Mouse (Mus musculus) neural tube, embryonic 12.5 days (tissue): ENCODE data around the gene Rab8b. TPM values are rescaled to one million over a fixed set of nuclear protein-coding genes. Genes with fewer than 3 reads are reported as not detected.
"Not testable (repeated sequence)": the region's sequence is repeated elsewhere in the genome, so short reads cannot be mapped to it uniquely, and the experiment has no call there.

Experiments used
- ATAC-seq: fragments of 200-750 bp; cut with Nextera tagmentation; 2 replicates; pipeline ENCODE4 v1.8.0; 2017; ENCODE audit warnings: low read depth, mild to moderate bottlenecking, moderate TSS enrichment, moderate library complexity; ENCODE audit not compliant: low FRiP score
- H3K27ac ChIP-seq: fragments of 300-500 bp; sonication (generic); 2 replicates; pipeline ENCODE4 v1.5.1; 2016
- H3K27me3 ChIP-seq: fragments of 300-500 bp; sonication (generic); replicated peaks from 2 replicates; pipeline ENCODE4 v1.6.1; 2016; ENCODE audit warnings: mild to moderate bottlenecking
- H3K36me3 ChIP-seq: fragments of 300-500 bp; sonication (generic); 2 replicates; pipeline ENCODE4 v1.6.1; 2016; ENCODE audit warnings: mild to moderate bottlenecking
- H3K4me1 ChIP-seq: fragments of 300-500 bp; sonication (generic); 2 replicates; pipeline ENCODE4 v1.6.1; 2016
- H3K4me2 ChIP-seq: fragments of 300-500 bp; sonication (generic); replicated peaks from 2 replicates; pipeline ENCODE4 v1.6.1; 2016; ENCODE audit warnings: mild to moderate bottlenecking
- H3K4me3 ChIP-seq: fragments of 300-500 bp; sonication (generic); 2 replicates; pipeline ENCODE4 v1.5.1; 2016
- H3K9ac ChIP-seq: fragments of 300-500 bp; sonication (generic); 2 replicates; pipeline ENCODE4 v1.6.1; 2016; ENCODE audit warnings: mild to moderate bottlenecking
- H3K9me3 ChIP-seq: fragments of 300-500 bp; sonication (generic); 2 replicates; pipeline ENCODE4 v1.6.1; 2016; ENCODE audit warnings: mild to moderate bottlenecking
- WGBS: fragments of 180-500 bp; shearing (Covaris S2); methylation state at CpG from one replicate; pipeline ENCODE4 v1.1.7; 2016; 5-methylcytosine and 5-hydroxymethylcytosine counted together
- polyA plus RNA-seq: library from polyadenylated mRNA; unstranded; fragments of >200 nt; fragmentation: Nextera tagmentation; extraction: Ambion mirVana; gene quantifications from 2 replicates; pipeline ENCODE4 v1.2.1, GENCODE M21; 2016

The Rab8b gene
- polyA plus RNA-seq, 1 experiment from 2014 or later, result 32.0 TPM

GRCm38 (mm10) chr9:66915869-66916785 lies 3.4 kb downstream of the Rab8b start:
- Histone ChIP-seq H3K4me3 (no peak overlapping the region), H3K4me2 (no peak overlapping the region), H3K9ac (no peak overlapping the region), H3K4me1 (peaks cover 5% of the 10 kb centered on the region; the same call in 1 of the 2 replicates), H3K36me3 (no peaks in the 10 kb centered on the region), H3K27ac (no peak overlapping the region), H3K27me3 (no peaks in the 10 kb centered on the region), H3K9me3 (no peaks in the 10 kb centered on the region)
- no peak for ATAC-seq
- WGBS, result 89% methylated on average over 9 of the region's 9 CpGs

- no peak overlapping the region for H3K4me2 ChIP-seq
- no peak overlapping the region for H3K27ac ChIP-seq
- H3K4me1 ChIP-seq, result peaks cover 5% of the 10 kb centered on the region; the same call in 1 of the 2 replicates
- H3K9ac ChIP-seq, result no peak overlapping the region
- no peak for ATAC-seq
- no peaks in the 10 kb centered on the region for H3K9me3 ChIP-seq
- no peak overlapping the region for H3K4me3 ChIP-seq
- no peaks in the 10 kb centered on the region for H3K36me3 ChIP-seq
- no peaks in the 10 kb centered on the region for H3K27me3 ChIP-seq
- WGBS, result 88% methylated on average over 5 of the region's 5 CpGs
Observed at GRCm38 (mm10) chr9:66915401-66915800, 4.1 kb downstream of the Rab8b start.

GRCm38 (mm10) chr9:66914540-66914939 lies 4.9 kb downstream of the Rab8b start:
- no peak for ATAC-seq
- Histone ChIP-seq H3K9me3 (no peaks in the 10 kb centered on the region), H3K27me3 (no peaks in the 10 kb centered on the region), H3K27ac (no peak overlapping the region), H3K4me2 (no peak overlapping the region), H3K4me1 (peaks cover 5% of the 10 kb centered on the region; the same call in 1 of the 2 replicates), H3K36me3 (no peaks in the 10 kb centered on the region), H3K9ac (no peak overlapping the region), H3K4me3 (no peak overlapping the region)
- WGBS, result 94% methylated on average over 3 of the region's 3 CpGs

- H3K27ac ChIP-seq, H3K9ac ChIP-seq, H3K27me3 ChIP-seq, H3K4me3 ChIP-seq, H3K36me3 ChIP-seq, H3K4me1 ChIP-seq, ATAC-seq, H3K9me3 ChIP-seq, H3K4me2 ChIP-seq: not testable (repeated sequence)
- WGBS, result 95% methylated on average over 5 of the region's 5 CpGs
Observed at GRCm38 (mm10) chr9:66913254-66913934, 6.1 kb downstream of the Rab8b start.

GRCm38 (mm10) chr9:66912304-66912703 lies 7.2 kb downstream of the Rab8b start:
- Histone ChIP-seq H3K27ac (no peak overlapping the region), H3K36me3 (no peaks in the 10 kb centered on the region), H3K27me3 (no peaks in the 10 kb centered on the region), H3K9me3 (no peaks in the 10 kb centered on the region), H3K4me3 (no peak overlapping the region), H3K4me1 (peaks cover 5% of the 10 kb centered on the region; the same call in 1 of the 2 replicates), H3K9ac (no peak overlapping the region), H3K4me2 (no peak overlapping the region)
- no peak for ATAC-seq

GRCm38 (mm10) chr9:66910677-66911076 lies 8.8 kb downstream of the Rab8b start:
- Histone ChIP-seq H3K9ac (no peak overlapping the region), H3K36me3 (no peaks in the 10 kb centered on the region), H3K27me3 (no peaks in the 10 kb centered on the region), H3K4me2 (no peak overlapping the region), H3K4me3 (no peak overlapping the region), H3K9me3 (no peaks in the 10 kb centered on the region), H3K27ac (no peak overlapping the region), H3K4me1 (peaks cover 8% of the 10 kb centered on the region; the same call in 1 of the 2 replicates)
- WGBS, result 88% methylated on average over 5 of the region's 5 CpGs
- no peak for ATAC-seq

- WGBS, result 86% methylated on average over 7 of the region's 7 CpGs
- no peak overlapping the region for H3K4me2 ChIP-seq
- H3K9me3 ChIP-seq, result no peaks in the 10 kb centered on the region
- no peak overlapping the region for H3K27ac ChIP-seq
- no peaks in the 10 kb centered on the region for H3K36me3 ChIP-seq
- ATAC-seq, result no peak
- peaks cover 8% of the 10 kb centered on the region; the same call in 1 of the 2 replicates for H3K4me1 ChIP-seq
- no peak overlapping the region for H3K4me3 ChIP-seq
- H3K27me3 ChIP-seq, result no peaks in the 10 kb centered on the region
- no peak overlapping the region for H3K9ac ChIP-seq
Observed at GRCm38 (mm10) chr9:66909922-66910321, 9.6 kb downstream of the Rab8b start.

GRCm38 (mm10) chr9:66907746-66908397 lies 11.6 kb downstream of the Rab8b start:
- Histone ChIP-seq H3K4me2 (no peak overlapping the region), H3K4me1 (peaks cover 8% of the 10 kb centered on the region; the same call in 1 of the 2 replicates), H3K27me3 (no peaks in the 10 kb centered on the region), H3K9ac (no peak overlapping the region), H3K27ac (no peak overlapping the region), H3K9me3 (no peaks in the 10 kb centered on the region), H3K36me3 (no peaks in the 10 kb centered on the region), H3K4me3 (no peak overlapping the region)
- ATAC-seq, result no peak
- 89% methylated on average over 5 of the region's 5 CpGs for WGBS

GRCm38 (mm10) chr9:66907126-66907525 lies 12.4 kb downstream of the Rab8b start:
- Histone ChIP-seq H3K27me3 (no peaks in the 10 kb centered on the region), H3K4me2 (no peak overlapping the region), H3K9ac (no peak overlapping the region), H3K9me3 (no peaks in the 10 kb centered on the region), H3K36me3 (no peaks in the 10 kb centered on the region), H3K4me3 (no peak overlapping the region), H3K27ac (no peak overlapping the region), H3K4me1 (peaks cover 4% of the 10 kb centered on the region; the same call in 1 of the 2 replicates)
- 93% methylated on average over 8 of the region's 8 CpGs for WGBS
- no peak for ATAC-seq

GRCm38 (mm10) chr9:66905990-66906389 lies 13.5 kb downstream of the Rab8b start:
- no peak overlapping the region for H3K4me2 ChIP-seq

GRCm38 (mm10) chr9:66899526-66899925 lies 20.0 kb downstream of the Rab8b start:
- no peak overlapping the region for H3K27ac ChIP-seq
- ATAC-seq, result no peak
- 86% methylated on average over 4 of the region's 4 CpGs for WGBS
- H3K27me3 ChIP-seq, result no peaks in the 10 kb centered on the region
- H3K9me3 ChIP-seq, result no peaks in the 10 kb centered on the region
- H3K4me2 ChIP-seq, result no peak overlapping the region
- H3K36me3 ChIP-seq, result no peaks in the 10 kb centered on the region
- no peaks in the 10 kb centered on the region for H3K4me1 ChIP-seq
- H3K9ac ChIP-seq, result no peak overlapping the region
- H3K4me3 ChIP-seq, result no peak overlapping the region

More at GRCm38 (mm10) chr9:66905990-66906389, 13.5 kb downstream of the Rab8b start:
- no peak for ATAC-seq
- Histone ChIP-seq H3K9me3 (no peaks in the 10 kb centered on the region), H3K9ac (no peak overlapping the region), H3K27me3 (no peaks in the 10 kb centered on the region), H3K27ac (no peak overlapping the region), H3K36me3 (no peaks in the 10 kb centered on the region), H3K4me3 (no peak overlapping the region), H3K4me1 (peaks cover 4% of the 10 kb centered on the region; the same call in 1 of the 2 replicates)
- 82% methylated on average over 9 of the region's 9 CpGs for WGBS

GRCm38 (mm10) chr9:66899072-66899471 lies 20.4 kb downstream of the Rab8b start:
- no peak overlapping the region for H3K27ac ChIP-seq
- ATAC-seq, result no peak
- no peaks in the 10 kb centered on the region for H3K9me3 ChIP-seq
- 90% methylated on average over 2 of the region's 2 CpGs for WGBS
- H3K9ac ChIP-seq, result no peak overlapping the region
- no peaks in the 10 kb centered on the region for H3K4me1 ChIP-seq
- no peak overlapping the region for H3K4me3 ChIP-seq
- no peak overlapping the region for H3K4me2 ChIP-seq
- H3K36me3 ChIP-seq, result no peaks in the 10 kb centered on the region
- H3K27me3 ChIP-seq, result no peaks in the 10 kb centered on the region
